Mouse (Mus musculus): Measurements from ENCODE around the gene Rbl1.

GRCm38 (mm10) chr2:157132086-157132485, 72.2 kb downstream of the Rbl1 start:
- TF ChIP-seq EP300 (IDR thresholded peaks at IDR 0.05; ENCODE audit: low read depth) (no peak), CTCF (IDR thresholded peaks at IDR 0.05; ENCODE audit: low read depth) (no peak)

Measured in heart, postnatal 0 days (tissue).